ENCODE assay signal across 16 mouse cellular contexts in the genomic region with DNA sequence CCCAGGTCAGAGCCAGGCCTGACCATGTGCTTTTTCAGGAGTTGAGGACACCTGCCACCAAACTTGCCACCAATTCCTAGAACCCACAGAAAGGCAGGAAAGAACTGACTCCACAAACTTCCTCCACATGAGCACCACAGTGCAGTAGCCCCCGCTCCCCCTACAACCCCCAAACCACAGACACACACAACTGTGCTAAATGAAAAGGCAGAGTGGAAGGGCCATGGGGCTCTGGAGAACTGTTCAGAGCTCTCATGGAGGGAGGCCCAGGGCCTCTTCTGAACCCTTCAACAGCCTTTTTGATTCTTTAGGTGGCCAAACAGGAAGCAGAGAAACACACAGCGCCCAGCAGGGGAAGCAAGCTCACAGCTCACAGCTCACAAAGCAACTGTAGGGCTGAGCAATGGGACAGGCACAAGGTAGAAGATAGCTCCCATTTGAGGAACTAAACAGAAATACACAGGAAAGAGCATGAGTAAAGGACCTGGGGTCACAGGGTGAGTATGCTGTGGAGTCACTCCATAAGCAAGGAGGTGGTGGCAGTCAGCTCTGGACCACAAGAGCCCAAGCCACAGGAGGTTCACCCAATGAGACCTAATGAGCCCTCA. TPM values are rescaled to one million over a fixed set of nuclear protein-coding genes. Genes with fewer than 3 reads are reported as not detected.
DNase-seq lines count a peak whose midpoint lies in the region; ATAC-seq and TF ChIP-seq lines count a peak whose summit lies in the region.
"Had no signal": no experiment of that assay in that cellular context is flagged by ENCODE, and none has a peak within 500 bp of the region (broad histone marks: within the 10 kb centered on the region; RNA-seq: fewer than 3 reads in every experiment).

No protein-coding gene starts in this region.

- 14% methylated on average over 2 of the region's 2 CpGs for WGBS in spleen, adult 2 months

- H3K36me3 ChIP-seq in spleen, adult 2 months (ENCODE audit: control insufficient read depth, insufficient read depth, low read length) = no peaks in the 10 kb centered on the region
- H3K36me3 ChIP-seq in MEL (ENCODE audit: control insufficient read depth in 1 of 2, insufficient read depth in 2 of 2, low read length in 2 of 2) = peaks cover 0 to 4% of the 10 kb centered on the region in 2 experiments; a peak in 2 of 4 replicates
- H3K36me3 ChIP-seq: hindbrain, embryonic 10.5 days; lung, embryonic 15.5 days; neural tube, embryonic 13.5 days had no signal

- TF ChIP-seq CTCF in spleen, adult 2 months (IDR thresholded peaks at IDR 0.05; ENCODE audit: extremely low read depth, insufficient read depth, insufficient read length, insufficient replicate concordance) = no peak
- TF ChIP-seq CTCF in MEL (IDR thresholded peaks at IDR 0.05 in 2 of 3, conservative IDR thresholded peaks at IDR 0.05 in 1 of 3; ENCODE audit: control insufficient read depth in 1 of 3, insufficient read depth in 1 of 3, low read depth in 2 of 3, low read length in 3 of 3, poor library complexity in 1 of 3, severe bottlenecking in 1 of 3) = no peak
- TF ChIP-seq CTCF in left cerebral cortex, adult 2 months (IDR thresholded peaks at IDR 0.05) = no peak

- peak overlapping the region; percentile 38; the same call in 1 of the 2 replicates for H3K27ac ChIP-seq in spleen, adult 2 months (ENCODE audit: insufficient read depth, low read length)
- H3K27ac ChIP-seq in MEL (ENCODE audit: control insufficient read depth, low read depth, low read length) = peak overlapping the region; percentile 51
- no peak overlapping the region for H3K27ac ChIP-seq in left cerebral cortex, adult 2 months
- H3K27ac ChIP-seq: forebrain, embryonic 13.5 days; hindbrain, embryonic 10.5 days; lung, embryonic 15.5 days; neural tube, embryonic 13.5 days had no signal

- DNase-seq in spleen, adult 2 months (ENCODE audit: low read depth in 1 of 2, low spot score in 2 of 2) = peak; percentile 9 to 10
- no peak for DNase-seq in spleen, postnatal 4 days (ENCODE audit: low spot score in 2 of 2)
- peak; percentile 77 for DNase-seq in MEL (ENCODE audit: low read depth, low spot score)
- DNase-seq in left cerebral cortex, adult 2 months (ENCODE audit: extremely low spot score in 1 of 2, low spot score in 2 of 2) = no peak
- no peak for DNase-seq in layer of hippocampus, adult 8-10 months (ENCODE audit: low spot score in 2 of 2)
- DNase-seq: adrenal gland, postnatal 25 days; kidney, postnatal 10 days had no signal

- H3K9me3 ChIP-seq in MEL (replicated peaks; ENCODE audit: insufficient read depth, low read length) = no peaks in the 10 kb centered on the region
- H3K9me3 ChIP-seq: forebrain, embryonic 13.5 days; hindbrain, embryonic 10.5 days; lung, embryonic 15.5 days; neural tube, embryonic 13.5 days had no signal

- peaks cover 10% of the 10 kb centered on the region; the same call in 1 of the 2 replicates for H3K4me1 ChIP-seq in spleen, adult 2 months (ENCODE audit: control insufficient read depth, insufficient read depth, insufficient read length)
- peaks cover 4 to 23% of the 10 kb centered on the region in 2 experiments for H3K4me1 ChIP-seq in MEL (ENCODE audit: control insufficient read depth in 1 of 2, insufficient read depth in 2 of 2, low read length in 2 of 2)
- H3K4me1 ChIP-seq: neural tube, embryonic 13.5 days had no signal

- ATAC-seq in granulocyte monocyte progenitor cell, adult 5-6 weeks (replicated peaks; ENCODE audit: poor library complexity, severe bottlenecking) = peak; percentile 85
- ATAC-seq in megakaryocyte progenitor cell, adult 5-6 weeks (replicated peaks; ENCODE audit: poor library complexity) = peak; percentile 62
- no peak for ATAC-seq in erythroid progenitor cell, adult 5-6 weeks (replicated peaks; ENCODE audit: low FRiP score, poor library complexity, severe bottlenecking)
- ATAC-seq: forebrain, embryonic 13.5 days; intestine, embryonic 16.5 days; midbrain, embryonic 16.5 days had no signal

- H3K9ac ChIP-seq in MEL (ENCODE audit: control insufficient read depth, low read depth, low read length, poor library complexity, severe bottlenecking) = peak overlapping the region; percentile 13; the same call in 1 of the 2 replicates
- H3K9ac ChIP-seq: forebrain, embryonic 13.5 days; lung, embryonic 15.5 days; neural tube, embryonic 13.5 days had no signal

- H3K4me3 ChIP-seq in spleen, adult 2 months (ENCODE audit: extremely low read depth, insufficient read depth, insufficient read length) = no peak overlapping the region
- no peak overlapping the region for H3K4me3 ChIP-seq in MEL (ENCODE audit: control insufficient read depth in 1 of 2, insufficient read depth in 1 of 2, low read depth in 2 of 2, low read length in 2 of 2)
- no peak overlapping the region for H3K4me3 ChIP-seq in left cerebral cortex, adult 2 months
- H3K4me3 ChIP-seq: forebrain, embryonic 13.5 days; hindbrain, embryonic 10.5 days; lung, embryonic 15.5 days; neural tube, embryonic 13.5 days had no signal

- no peaks in the 10 kb centered on the region for H3K79me2 ChIP-seq in MEL (ENCODE audit: control insufficient read depth, insufficient read depth, low read length, poor library complexity)

- no peak for TF ChIP-seq RAD21 in MEL (IDR thresholded peaks at IDR 0.05; ENCODE audit: low read depth, low read length)

- no peaks in the 10 kb centered on the region for H3K27me3 ChIP-seq in spleen, adult 2 months (ENCODE audit: control insufficient read depth, insufficient read depth, low read length)
- no peaks in the 10 kb centered on the region for H3K27me3 ChIP-seq in MEL (ENCODE audit: control insufficient read depth in 1 of 2, insufficient read depth in 2 of 2, low read length in 2 of 2)
- H3K27me3 ChIP-seq: forebrain, embryonic 13.5 days; lung, embryonic 15.5 days; neural tube, embryonic 13.5 days had no signal

- intact Hi-C loops in left cerebral cortex, adult 2 months (cut with DNase I) = no loop called here

- TF ChIP-seq EP300 in MEL (IDR thresholded peaks at IDR 0.05; ENCODE audit: low read depth in 1 of 2, low read length in 2 of 2) = no peak

- no peak for TF ChIP-seq POLR2A in spleen, adult 2 months (IDR thresholded peaks at IDR 0.05; ENCODE audit: low read depth, low read length)
- TF ChIP-seq POLR2A in MEL (IDR thresholded peaks at IDR 0.05; ENCODE audit: control insufficient read depth in 1 of 2, insufficient read depth in 1 of 2, low read depth in 1 of 2, low read length in 2 of 2, poor library complexity in 1 of 2) = no peak

TF ChIP-seq in MEL, 35 proteins besides CTCF, POLR2A, EP300 and RAD21:
- TF ChIP-seq TBP (IDR thresholded peaks at IDR 0.05; ENCODE audit: low read depth, low read length) (0 out of 2 replicates have a peak, but pooled peaks have one; percentile 48), ZC3H11A (IDR thresholded peaks at IDR 0.05; ENCODE audit: low read depth, low read length) (no peak)

RNA-seq across cellular contexts. Expression of gene Crtc1, which starts 13.0 kb away (rescaled TPM):
- polyA plus RNA-seq in spleen, adult 2 months (2012; rRNA removed) = 18.9 and 22.1 TPM in 2 replicates
- total RNA-seq in MEL (2012; rRNA removed) = 3.0 and 3.3 TPM in 2 replicates
- polyA plus RNA-seq in MEL (2012; ENCODE audit: insufficient read depth in 1 of 2, insufficient read length in 2 of 2, low read depth in 1 of 2, low replicate concordance in 2 of 2, missing spikeins in 1 of 2) = 10 to 100 TPM in 1 of 2 experiments, not detected in 1; 18.0 TPM
- 7.4 and 19.5 TPM in 2 replicates for total RNA-seq in granulocyte monocyte progenitor cell, adult 5-6 weeks (2014; fragmentation: Nextera tagmentation)
- 2.3 and 4.8 TPM in 2 replicates for total RNA-seq in granulocyte monocyte progenitor cell, adult 5-6 weeks (2017)
- 7.8 and 9.3 TPM in 2 replicates for total RNA-seq in megakaryocyte progenitor cell, adult 5-6 weeks (2015)
- 2.7 and 6.6 TPM in 2 replicates for total RNA-seq in megakaryocyte progenitor cell, adult 5-6 weeks (2017)
- 3.8 and 8.6 TPM in 2 replicates for total RNA-seq in erythroid progenitor cell, adult 5-6 weeks (2015; ENCODE audit: low replicate concordance)
- 0.64 and 2.3 TPM in 2 replicates for total RNA-seq in erythroid progenitor cell, adult 5-6 weeks (2017; ENCODE audit: low replicate concordance)
- 100 to 1,000 TPM; 134 to 153 TPM for total RNA-seq in left cerebral cortex, adult 2 months (2021)
- 100 to 1,000 TPM; 154 to 203 (median 177) TPM for total RNA-seq in layer of hippocampus, adult 8-10 months (2022)

RNA-seq across cellular contexts. Expression of gene Klhl26, which starts 50.4 kb away (rescaled TPM):
- polyA plus RNA-seq in spleen, adult 2 months (2012; rRNA removed) = 21.8 and 30.9 TPM in 2 replicates
- total RNA-seq in MEL (2012; rRNA removed) = 7.6 and 8.0 TPM in 2 replicates
- 10 to 100 TPM in 1 of 2 experiments, not detected in 1; 11.4 TPM for polyA plus RNA-seq in MEL (2012; ENCODE audit: insufficient read depth in 1 of 2, insufficient read length in 2 of 2, low read depth in 1 of 2, low replicate concordance in 2 of 2, missing spikeins in 1 of 2)
- total RNA-seq in granulocyte monocyte progenitor cell, adult 5-6 weeks (2014; fragmentation: Nextera tagmentation) = 2.1 and 4.4 TPM in 2 replicates
- total RNA-seq in granulocyte monocyte progenitor cell, adult 5-6 weeks (2017) = 4.0 and 4.1 TPM in 2 replicates
- 4.7 and 5.1 TPM in 2 replicates for total RNA-seq in megakaryocyte progenitor cell, adult 5-6 weeks (2015)
- 3.5 and 3.6 TPM in 2 replicates for total RNA-seq in megakaryocyte progenitor cell, adult 5-6 weeks (2017)
- total RNA-seq in erythroid progenitor cell, adult 5-6 weeks (2015; ENCODE audit: low replicate concordance) = 5.0 and 10.1 TPM in 2 replicates
- 4.0 and 5.1 TPM in 2 replicates for total RNA-seq in erythroid progenitor cell, adult 5-6 weeks (2017; ENCODE audit: low replicate concordance)
- 10 to 100 TPM; 43.7 to 44.4 TPM for total RNA-seq in left cerebral cortex, adult 2 months (2021)
- total RNA-seq in layer of hippocampus, adult 8-10 months (2022) = 10 to 100 TPM; 48.4 to 56.6 (median 53.1) TPM

RNA-seq across cellular contexts. Expression of gene Comp, which starts 53.0 kb away (rescaled TPM):
- polyA plus RNA-seq in spleen, adult 2 months (2012; rRNA removed) = 0.46 and 0.56 TPM in 2 replicates
- not detected in 2 replicates for total RNA-seq in MEL (2012; rRNA removed)
- polyA plus RNA-seq in MEL (2012; ENCODE audit: insufficient read depth in 1 of 2, insufficient read length in 2 of 2, low read depth in 1 of 2, low replicate concordance in 2 of 2, missing spikeins in 1 of 2) = under 1 TPM in 1 of 2 experiments, not detected in 1; 0.54 TPM
- total RNA-seq in granulocyte monocyte progenitor cell, adult 5-6 weeks (2014; fragmentation: Nextera tagmentation) = 0.88 TPM in 1 of 2 replicates, not detected in the other
- total RNA-seq in granulocyte monocyte progenitor cell, adult 5-6 weeks (2017) = not detected in 2 replicates
- total RNA-seq in megakaryocyte progenitor cell, adult 5-6 weeks (2015) = not detected in 2 replicates
- 0.07 TPM in 1 of 2 replicates, not detected in the other for total RNA-seq in megakaryocyte progenitor cell, adult 5-6 weeks (2017)
- not detected in 2 replicates for total RNA-seq in erythroid progenitor cell, adult 5-6 weeks (2015; ENCODE audit: low replicate concordance)
- total RNA-seq in erythroid progenitor cell, adult 5-6 weeks (2017; ENCODE audit: low replicate concordance) = 0.39 TPM in 1 of 2 replicates, not detected in the other
- under 1 TPM; 0.32 to 0.33 TPM for total RNA-seq in left cerebral cortex, adult 2 months (2021)
- 1 to 10 TPM in 1 of 4 experiments, under 1 TPM in 3; 0.31 to 1.4 (median 0.73) TPM for total RNA-seq in layer of hippocampus, adult 8-10 months (2022)

Comparison
In these comparisons a context has a peak if more than half of its experiments do, and no peak if none do; other contexts are left out.
1. DNase-seq: peak in spleen, adult 2 months (2 of 2) and MEL (single experiment); none in spleen, postnatal 4 days (0 of 2), left cerebral cortex, adult 2 months (0 of 2) and layer of hippocampus, adult 8-10 months (0 of 2).
2. RNA of gene Crtc1, which starts 13.0 kb away (total RNA-seq): 154 to 203 TPM in layer of hippocampus, adult 8-10 months and 134 to 153 TPM in left cerebral cortex, adult 2 months; 2.7 to 9.3 TPM in megakaryocyte progenitor cell, adult 5-6 weeks, 2.3 to 19.5 TPM in granulocyte monocyte progenitor cell, adult 5-6 weeks, 0.64 to 8.6 TPM in erythroid progenitor cell, adult 5-6 weeks and 3.0 to 3.3 TPM in MEL; every median in the first group is over 4 times any median in the second.